Mouse (Mus musculus) testis, adult 2 months (tissue): ENCODE data around the gene Hagh. TPM values are rescaled to one million over a fixed set of nuclear protein-coding genes. Genes with fewer than 3 reads are reported as not detected.

Experiments used
- H3K27ac ChIP-seq: fragments of 200-500 bp; 2 replicates; pipeline ENCODE4 v1.5.1; 2012; ENCODE audit warnings: low read depth, low read length; ENCODE audit not compliant: control insufficient read depth, insufficient read depth
- H3K27me3 ChIP-seq: fragments of 200-500 bp; 2 replicates; pipeline ENCODE4 v1.6.1; 2012; ENCODE audit warnings: mild to moderate bottlenecking, low read length, moderate library complexity; ENCODE audit not compliant: control insufficient read depth, insufficient read depth
- H3K36me3 ChIP-seq: fragments of 200-500 bp; 2 replicates; pipeline ENCODE4 v1.6.1; 2012; ENCODE audit warnings: mild to moderate bottlenecking, low read length; ENCODE audit not compliant: control insufficient read depth, insufficient read depth
- H3K4me1 ChIP-seq: fragments of 200-500 bp; 2 replicates; pipeline ENCODE4 v1.6.1; 2012; ENCODE audit warnings: low read length; ENCODE audit not compliant: control insufficient read depth, insufficient read depth
- H3K4me3 ChIP-seq: fragments of 200-500 bp; 2 replicates; pipeline ENCODE4 v1.5.1; 2012; ENCODE audit warnings: low read depth, mild to moderate bottlenecking, low read length, moderate library complexity, mixed read lengths; ENCODE audit not compliant: control insufficient read depth
- CTCF ChIP-seq: fragments of 200-500 bp; IDR thresholded peaks from 2 replicates; pipeline ENCODE4 v1.5.1; 2012; ENCODE audit warnings: low read depth, mild to moderate bottlenecking, inconsistent platforms, low read length, moderate library complexity; ENCODE audit not compliant: control insufficient read depth, insufficient read depth, insufficient replicate concordance
- POLR2A ChIP-seq: fragments of 200-500 bp; IDR thresholded peaks from 2 replicates; pipeline ENCODE4 v1.6.1; 2012; ENCODE audit warnings: low read depth, mild to moderate bottlenecking, inconsistent platforms, low read length, moderate library complexity; ENCODE audit not compliant: control insufficient read depth
- polyA plus RNA-seq: library from polyadenylated mRNA; depleted of rRNA; stranded (reverse); fragments of >200 nt; gene quantifications from 2 replicates; pipeline ENCODE4 v1.2.3, GENCODE M21; 2012

Gene Hagh
- polyA plus RNA-seq, 1 experiment = 529 TPM

GRCm38 (mm10) chr17:24893276-24893675 lies 53.3 kb downstream of the Hagh start:
- peaks cover 2% of the 10 kb centered on the region; the same call in 1 of the 2 replicates for H3K36me3 ChIP-seq
- no peaks in the 10 kb centered on the region for H3K27me3 ChIP-seq
- no peak for TF ChIP-seq POLR2A
- no peak for TF ChIP-seq CTCF
- peaks cover 20% of the 10 kb centered on the region for H3K4me1 ChIP-seq
- no peak overlapping the region for H3K27ac ChIP-seq
- no peak overlapping the region for H3K4me3 ChIP-seq

GRCm38 (mm10) chr17:24894061-24894994 lies 54.4 kb downstream of the Hagh start:
- Histone ChIP-seq H3K4me3 (peak overlapping the region; percentile 91), H3K36me3 (peaks cover 2% of the 10 kb centered on the region; the same call in 1 of the 2 replicates), H3K27me3 (no peaks in the 10 kb centered on the region), H3K4me1 (peaks cover 20% of the 10 kb centered on the region), H3K27ac (peak overlapping the region; percentile 41)
- TF ChIP-seq POLR2A (no peak), CTCF (no peak)

- H3K4me1 ChIP-seq = peaks cover 20% of the 10 kb centered on the region
- H3K36me3 ChIP-seq = peaks cover 2% of the 10 kb centered on the region; the same call in 1 of the 2 replicates
Measured at GRCm38 (mm10) chr17:24894995-24895547, 55.1 kb downstream of the Hagh start, which contains the start of the genes Eme2 and Mrps34. TSS of gene Eme2 (minus strand) at chr17:24895087. TSS of gene Mrps34 (plus strand) at chr17:24895116.

GRCm38 (mm10) chr17:24895571-24896240 lies 55.8 kb downstream of the Hagh start:
- H3K4me3 ChIP-seq = peak overlapping the region; percentile 91
- peaks cover 20% of the 10 kb centered on the region for H3K4me1 ChIP-seq
- H3K27ac ChIP-seq = peak overlapping the region; percentile 41
- no peaks in the 10 kb centered on the region for H3K27me3 ChIP-seq
- peaks cover 2% of the 10 kb centered on the region; the same call in 1 of the 2 replicates for H3K36me3 ChIP-seq
- TF ChIP-seq POLR2A (no peak), CTCF (no peak)

More at GRCm38 (mm10) chr17:24894995-24895547, 55.1 kb downstream of the Hagh start, which contains the start of the genes Eme2 and Mrps34:
- H3K27me3 ChIP-seq = no peaks in the 10 kb centered on the region
- peak within 1 kb of the TSS; percentile 91 for H3K4me3 ChIP-seq
- H3K27ac ChIP-seq = peak within 1 kb of the TSS; percentile 41
- TF ChIP-seq POLR2A = peak; percentile 58
- TF ChIP-seq CTCF = no peak

GRCm38 (mm10) chr17:24896241-24896992 lies 56.5 kb downstream of the Hagh start, which contains the start of gene Nme3:
TSS of gene Nme3 (plus strand) at chr17:24896500.
- H3K4me1 ChIP-seq = peaks cover 20% of the 10 kb centered on the region
- peak within 1 kb of the TSS; percentile 91 for H3K4me3 ChIP-seq
- H3K36me3 ChIP-seq = no peaks in the 10 kb centered on the region; the same call in 1 of the 2 replicates
- TF ChIP-seq POLR2A (0 out of 2 replicates have a peak, but pooled peaks have one; percentile 28), CTCF (no peak; the same call in 1 of the 2 replicates)
- H3K27ac ChIP-seq = peak within 1 kb of the TSS; percentile 41
- H3K27me3 ChIP-seq = no peaks in the 10 kb centered on the region

GRCm38 (mm10) chr17:24896993-24897269 lies 57.0 kb downstream of the Hagh start:
- no peaks in the 10 kb centered on the region; the same call in 1 of the 2 replicates for H3K36me3 ChIP-seq
- H3K27ac ChIP-seq = peak overlapping the region; percentile 15; the same call in 1 of the 2 replicates
- TF ChIP-seq CTCF (no peak), POLR2A (no peak)
- H3K4me3 ChIP-seq = peak overlapping the region; percentile 91
- H3K27me3 ChIP-seq = no peaks in the 10 kb centered on the region
- peaks cover 20% of the 10 kb centered on the region for H3K4me1 ChIP-seq
